14 mouse cellular contexts compared by ENCODE assay signal in the genomic region with DNA sequence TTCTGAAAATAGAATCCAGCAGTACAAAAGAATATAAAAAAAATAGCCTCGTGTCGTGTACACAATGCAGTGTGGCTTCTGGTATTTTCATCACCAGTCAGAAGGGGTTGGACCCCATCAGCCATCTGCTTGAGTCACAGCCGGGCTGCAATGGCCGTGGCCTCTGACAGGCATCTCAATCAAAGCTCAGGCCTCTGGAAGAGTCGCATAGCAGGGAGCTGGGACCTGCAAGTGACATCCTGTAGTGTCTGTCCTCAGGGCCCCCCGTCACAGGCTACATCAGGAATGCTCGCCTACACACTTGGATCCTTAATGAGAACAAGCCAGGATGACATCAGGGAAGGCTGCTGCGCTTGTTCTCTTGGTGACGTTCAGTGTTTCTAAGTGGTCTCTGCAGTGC.
DNase-seq lines count a peak whose midpoint lies in the region; ATAC-seq and TF ChIP-seq lines count a peak whose summit lies in the region.
"Had no signal": no experiment of that assay in that cellular context is flagged by ENCODE, and none has a peak within 500 bp of the region (broad histone marks: within the 10 kb centered on the region; RNA-seq: fewer than 3 reads in every experiment).

No protein-coding gene starts in this region.

- H3K4me2 ChIP-seq in hindbrain, postnatal 0 days (ENCODE audit: low read depth, low read length): no peak overlapping the region
- no peak overlapping the region for H3K4me2 ChIP-seq in neural tube, embryonic 15.5 days
- H3K4me2 ChIP-seq: embryonic facial prominence, embryonic 12.5 days; hindbrain, embryonic 15.5 days; limb, embryonic 15.5 days had no signal

- H3K4me3 ChIP-seq in hindbrain, postnatal 0 days (ENCODE audit: low read length): no peak overlapping the region
- no peak overlapping the region for H3K4me3 ChIP-seq in neural tube, embryonic 15.5 days (replicated peaks)
- H3K4me3 ChIP-seq: embryonic facial prominence, embryonic 12.5 days; hindbrain, embryonic 15.5 days; limb, embryonic 15.5 days had no signal

- ATAC-seq in hindbrain, postnatal 0 days: peak; percentile 64
- ATAC-seq in neural tube, embryonic 15.5 days (ENCODE audit: low FRiP score): peak; percentile 31; the same call in 1 of the 2 replicates

- H3K9me3 ChIP-seq in hindbrain, postnatal 0 days (ENCODE audit: low read length): no peaks in the 10 kb centered on the region
- no peaks in the 10 kb centered on the region for H3K9me3 ChIP-seq in neural tube, embryonic 15.5 days (replicated peaks)
- H3K9me3 ChIP-seq: embryonic facial prominence, embryonic 12.5 days; hindbrain, embryonic 15.5 days; limb, embryonic 15.5 days had no signal

- H3K4me1 ChIP-seq in hindbrain, postnatal 0 days (ENCODE audit: insufficient read depth, low read length): no peaks in the 10 kb centered on the region
- H3K4me1 ChIP-seq in neural tube, embryonic 15.5 days: 0 out of 2 replicates have a peak, but pooled peaks cover 3% of the 10 kb centered on the region
- H3K4me1 ChIP-seq: embryonic facial prominence, embryonic 12.5 days; hindbrain, embryonic 15.5 days; limb, embryonic 15.5 days had no signal

- no peaks in the 10 kb centered on the region for H3K27me3 ChIP-seq in hindbrain, postnatal 0 days (ENCODE audit: insufficient read depth, low read length)
- H3K27me3 ChIP-seq in neural tube, embryonic 15.5 days (replicated peaks): no peaks in the 10 kb centered on the region
- H3K27me3 ChIP-seq: embryonic facial prominence, embryonic 12.5 days; hindbrain, embryonic 15.5 days; limb, embryonic 15.5 days had no signal

- no peak overlapping the region for H3K27ac ChIP-seq in hindbrain, postnatal 0 days
- no peak overlapping the region for H3K27ac ChIP-seq in neural tube, embryonic 15.5 days (replicated peaks)
- H3K27ac ChIP-seq: embryonic facial prominence, embryonic 12.5 days; hindbrain, embryonic 15.5 days; limb, embryonic 15.5 days had no signal

- no peak for TF ChIP-seq CTCF in hindbrain, postnatal 0 days (IDR thresholded peaks at IDR 0.05; ENCODE audit: low read depth)

- no peaks in the 10 kb centered on the region for H3K36me3 ChIP-seq in hindbrain, postnatal 0 days (ENCODE audit: insufficient read depth, low read length)
- no peaks in the 10 kb centered on the region for H3K36me3 ChIP-seq in neural tube, embryonic 15.5 days
- H3K36me3 ChIP-seq: embryonic facial prominence, embryonic 12.5 days; hindbrain, embryonic 15.5 days; limb, embryonic 15.5 days had no signal

- peak; percentile 6 for DNase-seq in embryo, embryonic 11 days
- DNase-seq in embryo, embryonic 10 days (ENCODE audit: low spot score): no peak
- DNase-seq in left cerebral cortex, adult 18-20 months (ENCODE audit: low spot score in 2 of 2): peak; percentile 4 to 5
- DNase-seq in left cerebral cortex, postnatal 4 days: no peak
- no peak for DNase-seq in hindbrain, postnatal 0 days (ENCODE audit: low spot score)
- DNase-seq in cerebellum, postnatal 10 days: no peak
- DNase-seq in thymus, postnatal 4 days: no peak
- DNase-seq: kidney, postnatal 14 days; lung, postnatal 4 days; thymus, postnatal 36 days had no signal

- intact Hi-C loops in left cerebral cortex, postnatal 4 days (cut with DNase I): no loop called here

- WGBS in hindbrain, postnatal 0 days: 34% methylated on average over 9 of the region's 9 CpGs
- 53% methylated on average over 9 of the region's 9 CpGs for WGBS in neural tube, embryonic 15.5 days

- H3K9ac ChIP-seq in hindbrain, postnatal 0 days (replicated peaks; ENCODE audit: low read length): no peak overlapping the region
- H3K9ac ChIP-seq in neural tube, embryonic 15.5 days (replicated peaks): no peak overlapping the region
- H3K9ac ChIP-seq: embryonic facial prominence, embryonic 12.5 days; hindbrain, embryonic 15.5 days; limb, embryonic 15.5 days had no signal

Comparison
In these comparisons a context has a peak if more than half of its experiments do, and no peak if none do; other contexts are left out.
1. DNase-seq: peak in embryo, embryonic 11 days (single experiment) and left cerebral cortex, adult 18-20 months (2 of 2); none in embryo, embryonic 10 days (single experiment), left cerebral cortex, postnatal 4 days (single experiment), hindbrain, postnatal 0 days (single experiment), cerebellum, postnatal 10 days (0 of 2) and thymus, postnatal 4 days (single experiment).